Mouse (Mus musculus): ENCODE measurements around the gene Lemd1. TPM values are rescaled to one million over a fixed set of nuclear protein-coding genes. Genes with fewer than 3 reads are reported as not detected.

The Lemd1 gene
- polyA plus RNA-seq, 1 experiment, result not detected

GRCm38 (mm10) chr1:132292318-132293129, 101.3 kb downstream of the Lemd1 start:
- no peak overlapping the region for H3K27ac ChIP-seq (ENCODE audit: control insufficient read depth, insufficient read depth, low read length)

GRCm38 (mm10) chr1:132295506-132295905, 104.3 kb downstream of the Lemd1 start:
- WGBS, result 93% methylated on average over 7 of the region's 7 CpGs
- Histone ChIP-seq H3K27me3 (ENCODE audit: control insufficient read depth, insufficient read depth, low read length) (peaks cover 5% of the 10 kb centered on the region; the same call in 1 of the 2 replicates), H3K27ac (ENCODE audit: control insufficient read depth, insufficient read depth, low read length) (no peak overlapping the region), H3K4me1 (replicated peaks; ENCODE audit: control insufficient read depth, insufficient read depth, low read length) (no peaks in the 10 kb centered on the region), H3K4me3 (ENCODE audit: control insufficient read depth, insufficient read depth, low read length) (no peak overlapping the region), H3K36me3 (ENCODE audit: control insufficient read depth, insufficient read depth, low read length) (no peaks in the 10 kb centered on the region)
- TF ChIP-seq POLR2A (IDR thresholded peaks at IDR 0.05; ENCODE audit: control insufficient read depth, extremely low read depth, insufficient read depth, low read length, poor library complexity), result no peak
- TF ChIP-seq CTCF (IDR thresholded peaks at IDR 0.05; ENCODE audit: borderline replicate concordance, control insufficient read depth, extremely low read depth, insufficient read depth, low read length, poor library complexity), result no peak
- no peak for DNase-seq

More at GRCm38 (mm10) chr1:132292318-132293129, 101.3 kb downstream of the Lemd1 start:
- TF ChIP-seq CTCF (IDR thresholded peaks at IDR 0.05; ENCODE audit: borderline replicate concordance, control insufficient read depth, extremely low read depth, insufficient read depth, low read length, poor library complexity) (no peak), POLR2A (IDR thresholded peaks at IDR 0.05; ENCODE audit: control insufficient read depth, extremely low read depth, insufficient read depth, low read length, poor library complexity) (no peak)
- H3K27me3 ChIP-seq (ENCODE audit: control insufficient read depth, insufficient read depth, low read length), result no peaks in the 10 kb centered on the region; the same call in 1 of the 2 replicates
- no peaks in the 10 kb centered on the region for H3K36me3 ChIP-seq (ENCODE audit: control insufficient read depth, insufficient read depth, low read length)
- WGBS, result 50% methylated on average over 21 of the region's 21 CpGs
- no peak overlapping the region for H3K4me3 ChIP-seq (ENCODE audit: control insufficient read depth, insufficient read depth, low read length)
- no peak for DNase-seq
- no peaks in the 10 kb centered on the region for H3K4me1 ChIP-seq (replicated peaks; ENCODE audit: control insufficient read depth, insufficient read depth, low read length)

- no peak for DNase-seq
- no peak overlapping the region for H3K4me3 ChIP-seq (ENCODE audit: control insufficient read depth, insufficient read depth, low read length)
- H3K27me3 ChIP-seq (ENCODE audit: control insufficient read depth, insufficient read depth, low read length), result peaks cover 5% of the 10 kb centered on the region; the same call in 1 of the 2 replicates
- H3K4me1 ChIP-seq (replicated peaks; ENCODE audit: control insufficient read depth, insufficient read depth, low read length), result no peaks in the 10 kb centered on the region
- H3K36me3 ChIP-seq (ENCODE audit: control insufficient read depth, insufficient read depth, low read length), result no peaks in the 10 kb centered on the region
- H3K27ac ChIP-seq (ENCODE audit: control insufficient read depth, insufficient read depth, low read length), result no peak overlapping the region
- TF ChIP-seq CTCF (IDR thresholded peaks at IDR 0.05; ENCODE audit: borderline replicate concordance, control insufficient read depth, extremely low read depth, insufficient read depth, low read length, poor library complexity) (no peak), POLR2A (IDR thresholded peaks at IDR 0.05; ENCODE audit: control insufficient read depth, extremely low read depth, insufficient read depth, low read length, poor library complexity) (no peak)
- WGBS, result 88% methylated on average over 3 of the region's 3 CpGs
Observed at GRCm38 (mm10) chr1:132296051-132296450, 104.8 kb downstream of the Lemd1 start.

DNA sequence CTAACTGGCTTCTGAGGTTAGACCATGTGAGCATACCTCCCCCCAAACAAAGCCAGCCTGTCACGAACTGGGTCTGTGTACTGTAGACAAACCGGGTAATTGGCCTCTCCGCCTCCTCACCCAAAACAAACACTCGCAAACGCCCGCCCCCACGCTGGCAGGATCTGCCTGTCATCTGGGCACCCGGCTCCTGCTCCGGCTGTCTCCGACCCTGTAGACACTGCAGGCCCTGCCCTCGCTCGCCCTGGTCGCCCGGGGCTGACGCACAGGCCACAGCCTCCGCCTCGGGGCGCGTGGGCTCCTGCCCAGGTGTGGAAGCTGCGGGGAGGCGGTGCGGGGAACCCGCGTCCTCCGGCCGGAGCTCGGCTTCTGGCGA, 107.2 kb downstream of the Lemd1 start, which contains the start of gene Klhdc8a:
Gene Klhdc8a, plus strand, starts transcription at position 202 of the 376 bp plus-strand sequence.
- H3K27ac ChIP-seq (ENCODE audit: control insufficient read depth, insufficient read depth, low read length), result no peak within 1 kb of the TSS
- no peaks in the 10 kb centered on the region for H3K36me3 ChIP-seq (ENCODE audit: control insufficient read depth, insufficient read depth, low read length)
- WGBS, result 3% methylated on average over 28 of the region's 28 CpGs
- no peak for DNase-seq
- H3K27me3 ChIP-seq (ENCODE audit: control insufficient read depth, insufficient read depth, low read length), result peaks cover 5% of the 10 kb centered on the region; the same call in 1 of the 2 replicates
- no peak for TF ChIP-seq POLR2A (IDR thresholded peaks at IDR 0.05; ENCODE audit: control insufficient read depth, extremely low read depth, insufficient read depth, low read length, poor library complexity)
- no peak for TF ChIP-seq CTCF (IDR thresholded peaks at IDR 0.05; ENCODE audit: borderline replicate concordance, control insufficient read depth, extremely low read depth, insufficient read depth, low read length, poor library complexity)
- peak within 1 kb of the TSS; percentile 0; the same call in 1 of the 2 replicates for H3K4me3 ChIP-seq (ENCODE audit: control insufficient read depth, insufficient read depth, low read length)
- no peaks in the 10 kb centered on the region for H3K4me1 ChIP-seq (replicated peaks; ENCODE audit: control insufficient read depth, insufficient read depth, low read length)

DNA sequence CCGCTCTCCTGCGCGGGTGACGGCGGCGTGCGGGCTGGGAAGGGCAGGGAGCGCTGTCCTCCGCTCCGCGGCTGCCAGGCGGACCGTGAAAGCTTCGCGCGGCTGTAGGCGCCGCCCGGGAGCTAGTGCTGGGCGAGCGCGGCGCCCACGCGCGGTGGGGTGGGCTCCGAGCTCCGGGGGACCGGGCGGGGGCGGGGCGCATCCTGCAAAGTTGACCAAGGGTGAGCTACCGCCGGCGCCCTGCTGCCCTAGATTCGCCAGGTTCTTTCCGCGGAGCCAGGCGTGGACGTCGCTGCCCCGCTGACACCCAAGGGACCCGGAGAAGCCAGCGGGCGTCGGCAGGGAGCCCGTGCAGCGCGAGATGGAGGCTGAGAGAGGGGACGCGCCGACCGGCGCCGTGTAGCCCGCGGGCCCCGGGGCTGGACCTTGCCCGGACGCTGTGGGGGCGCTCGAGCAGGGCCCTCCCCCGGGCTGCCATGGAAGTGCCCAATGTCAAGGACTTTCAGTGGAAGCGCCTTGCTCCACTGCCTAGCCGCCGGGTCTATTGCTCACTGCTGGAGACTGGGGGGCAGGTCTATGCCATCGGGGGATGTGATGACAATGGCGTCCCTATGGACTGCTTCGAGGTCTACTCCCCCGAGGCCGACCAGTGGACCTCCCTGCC, 107.7 kb downstream of the Lemd1 start:
- Histone ChIP-seq H3K4me1 (replicated peaks; ENCODE audit: control insufficient read depth, insufficient read depth, low read length) (no peaks in the 10 kb centered on the region), H3K27ac (ENCODE audit: control insufficient read depth, insufficient read depth, low read length) (no peak overlapping the region), H3K27me3 (ENCODE audit: control insufficient read depth, insufficient read depth, low read length) (peaks cover 5% of the 10 kb centered on the region; the same call in 1 of the 2 replicates), H3K4me3 (ENCODE audit: control insufficient read depth, insufficient read depth, low read length) (peak overlapping the region; percentile 0; the same call in 1 of the 2 replicates), H3K36me3 (ENCODE audit: control insufficient read depth, insufficient read depth, low read length) (no peaks in the 10 kb centered on the region)
- peak; percentile 8 for DNase-seq
- WGBS, result 2% methylated on average over 71 of the region's 71 CpGs
- TF ChIP-seq CTCF (IDR thresholded peaks at IDR 0.05; ENCODE audit: borderline replicate concordance, control insufficient read depth, extremely low read depth, insufficient read depth, low read length, poor library complexity), result no peak
- TF ChIP-seq POLR2A (IDR thresholded peaks at IDR 0.05; ENCODE audit: control insufficient read depth, extremely low read depth, insufficient read depth, low read length, poor library complexity), result no peak

- H3K4me3 ChIP-seq (ENCODE audit: control insufficient read depth, insufficient read depth, low read length), result no peak overlapping the region
- H3K4me1 ChIP-seq (replicated peaks; ENCODE audit: control insufficient read depth, insufficient read depth, low read length), result no peaks in the 10 kb centered on the region
- H3K27me3 ChIP-seq (ENCODE audit: control insufficient read depth, insufficient read depth, low read length), result peaks cover 5% of the 10 kb centered on the region; the same call in 1 of the 2 replicates
- H3K27ac ChIP-seq (ENCODE audit: control insufficient read depth, insufficient read depth, low read length), result no peak overlapping the region
- DNase-seq, result no peak
- TF ChIP-seq CTCF (IDR thresholded peaks at IDR 0.05; ENCODE audit: borderline replicate concordance, control insufficient read depth, extremely low read depth, insufficient read depth, low read length, poor library complexity) (no peak), POLR2A (IDR thresholded peaks at IDR 0.05; ENCODE audit: control insufficient read depth, extremely low read depth, insufficient read depth, low read length, poor library complexity) (no peak)
- H3K36me3 ChIP-seq (ENCODE audit: control insufficient read depth, insufficient read depth, low read length), result no peaks in the 10 kb centered on the region
- 90% methylated on average over 5 of the region's 5 CpGs for WGBS
Observed at GRCm38 (mm10) chr1:132299744-132300143, 108.5 kb downstream of the Lemd1 start.
